Mouse (Mus musculus) cerebellum, adult 9-10 months (tissue): ENCODE data around the gene Gpr4.

Experiments
- DNase-seq: peaks from one replicate; pipeline ENCODE4 v3.0.0; 2022

The Gpr4 gene

DNA sequence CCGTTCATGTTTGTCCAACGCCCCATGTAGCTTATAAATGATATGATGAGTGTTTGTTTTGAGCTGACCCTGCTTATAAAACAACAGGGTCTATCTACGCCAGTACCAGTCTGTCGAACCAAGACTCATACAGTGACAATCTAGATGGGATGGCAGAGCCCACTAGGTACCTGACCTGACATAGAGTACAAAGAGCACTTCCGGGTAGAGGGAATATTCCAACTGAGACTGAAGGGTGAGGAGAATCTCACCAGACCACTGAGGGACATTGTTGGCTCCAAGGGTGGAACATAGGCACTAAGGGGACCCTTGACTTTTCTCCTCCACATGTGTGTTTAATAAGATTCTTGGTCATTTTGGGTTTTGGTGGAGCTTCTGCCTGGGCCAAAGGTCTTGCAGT is 17.1 kb downstream of the Gpr4 start:
- DNase-seq, result peak; percentile 57

DNA sequence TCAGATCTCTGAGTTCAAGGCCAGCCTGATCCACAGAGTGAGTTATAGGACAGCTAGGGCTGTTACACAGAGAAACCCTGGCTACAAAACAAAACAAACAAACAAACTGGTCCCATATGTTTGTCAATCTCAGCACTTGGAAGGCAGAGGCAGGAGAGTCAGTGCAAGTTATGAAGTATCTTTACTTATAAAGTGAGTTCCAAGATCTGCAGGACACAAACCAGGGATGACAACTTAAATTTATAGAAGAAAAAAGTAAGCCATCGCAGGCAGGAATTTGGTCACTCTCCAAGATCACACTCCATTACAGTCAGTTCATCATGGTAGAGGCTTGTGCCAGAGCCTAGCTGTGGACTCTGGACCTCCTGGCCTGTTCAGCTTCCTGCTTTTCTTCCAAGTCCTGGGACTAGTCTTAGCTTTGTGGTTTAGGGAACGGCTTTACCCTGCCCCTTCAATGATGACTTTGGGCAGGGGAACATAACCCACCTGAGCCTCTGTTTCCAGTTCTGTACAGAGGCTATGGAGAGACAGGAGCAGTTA is 17.8 kb downstream of the Gpr4 start:
- peak; percentile 57 for DNase-seq

DNA sequence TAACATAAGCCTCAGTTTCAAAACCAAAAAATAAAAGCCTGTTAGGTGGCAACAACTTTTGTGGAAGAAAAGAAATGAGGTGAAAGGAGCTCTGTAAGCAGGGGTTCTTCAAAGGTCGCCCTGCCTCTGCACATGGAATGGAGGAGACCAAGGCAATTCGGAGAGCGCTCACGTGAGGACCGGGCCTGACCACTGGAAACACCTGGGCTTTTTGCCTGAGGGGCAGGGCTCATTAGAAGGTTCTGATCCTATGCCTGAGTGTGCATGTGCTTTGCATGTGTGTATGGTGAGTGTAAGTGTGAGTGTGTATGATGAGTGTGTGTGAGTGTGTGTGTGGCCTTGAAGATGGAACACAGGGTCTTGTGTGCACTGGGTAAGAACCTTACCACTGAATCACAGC is 18.6 kb downstream of the Gpr4 start:
- DNase-seq, result no peak

DNA sequence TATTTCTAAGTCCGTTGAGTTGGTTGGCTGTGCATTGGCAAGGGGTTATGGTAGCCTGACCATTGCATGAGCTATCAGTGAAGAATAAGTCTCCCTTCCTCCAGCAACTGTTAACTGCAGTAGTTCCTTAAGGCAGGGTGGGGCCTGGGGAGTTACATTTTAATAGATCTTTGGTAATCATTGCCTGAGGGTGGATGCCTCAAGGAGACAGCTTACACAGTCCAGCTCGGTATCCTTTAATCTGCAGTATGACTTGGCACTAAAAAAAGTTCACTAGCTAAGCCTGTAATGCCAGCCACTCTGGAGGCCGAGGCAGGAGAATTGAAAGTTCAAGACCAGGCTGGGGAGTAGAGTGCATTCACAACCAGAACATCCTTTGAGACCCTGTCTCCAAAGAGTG is 19.5 kb downstream of the Gpr4 start:
- DNase-seq, result no peak

DNA sequence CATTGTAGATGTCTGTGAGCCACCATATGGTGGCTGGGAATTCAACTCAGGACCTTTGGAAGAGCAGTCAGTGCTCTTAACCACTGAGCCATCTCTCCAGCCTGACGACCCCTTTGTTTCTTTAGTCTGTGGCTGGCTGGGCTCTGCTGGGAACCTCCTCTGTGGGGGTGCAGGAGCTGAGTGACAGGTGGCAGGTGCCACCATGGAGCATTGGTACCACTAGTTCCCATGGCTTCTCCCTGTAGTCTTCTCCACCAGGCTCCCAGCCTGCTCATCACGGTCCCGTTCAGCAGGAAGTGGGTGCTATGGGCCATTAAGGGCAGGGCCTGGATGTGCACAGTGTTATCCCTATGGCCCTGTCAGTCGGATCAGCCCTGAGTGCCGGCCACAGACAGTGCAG is 22.3 kb downstream of the Gpr4 start:
- no peak for DNase-seq

DNA sequence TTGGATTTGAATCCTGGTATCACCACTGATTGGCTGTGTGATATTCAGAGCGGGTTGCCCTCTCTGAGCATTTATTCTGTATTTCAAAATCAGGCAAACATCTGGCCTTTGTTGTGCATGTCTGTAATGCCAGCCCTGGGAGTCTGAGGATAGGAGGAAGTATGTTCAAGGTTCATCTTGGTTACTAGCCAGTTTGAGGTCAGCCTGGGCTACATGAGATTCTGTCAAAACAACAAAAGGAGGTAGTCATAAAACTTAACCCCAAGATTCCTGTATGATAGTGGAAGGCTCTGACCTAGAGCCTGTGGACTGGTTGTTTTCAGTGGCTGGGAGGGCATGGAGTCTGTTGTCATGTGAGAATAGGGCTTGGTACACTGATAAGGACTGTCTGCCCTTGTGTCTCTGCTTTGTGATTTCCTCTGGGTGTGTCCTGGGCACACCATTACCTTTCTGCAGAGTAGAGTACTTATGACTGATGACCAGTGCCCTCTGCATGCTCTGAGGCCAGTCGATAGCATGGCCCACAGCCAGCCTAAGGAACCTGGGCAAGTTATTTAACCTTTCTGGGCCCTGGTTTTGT is 22.8 kb downstream of the Gpr4 start:
- no peak for DNase-seq

DNA sequence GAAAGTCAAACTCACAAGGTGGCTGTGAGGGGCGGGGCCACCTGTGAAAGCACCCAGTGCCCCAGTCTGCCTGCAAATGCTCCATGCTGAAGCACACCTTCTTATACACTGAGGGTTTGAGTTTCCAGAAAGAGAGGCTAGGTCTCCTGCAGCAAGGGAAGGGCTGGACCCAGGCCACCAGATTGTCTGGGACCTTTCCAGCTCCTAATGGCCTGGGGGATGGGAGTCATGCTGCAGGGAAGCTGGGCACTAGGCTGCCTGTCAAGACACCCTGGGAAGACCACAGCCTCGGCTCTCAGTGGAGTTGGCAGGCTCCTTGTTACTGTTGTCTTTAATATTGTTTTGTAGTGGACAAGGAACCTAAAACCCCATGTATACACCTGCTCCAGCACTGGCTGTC is 24.1 kb downstream of the Gpr4 start:
- DNase-seq, result no peak

DNA sequence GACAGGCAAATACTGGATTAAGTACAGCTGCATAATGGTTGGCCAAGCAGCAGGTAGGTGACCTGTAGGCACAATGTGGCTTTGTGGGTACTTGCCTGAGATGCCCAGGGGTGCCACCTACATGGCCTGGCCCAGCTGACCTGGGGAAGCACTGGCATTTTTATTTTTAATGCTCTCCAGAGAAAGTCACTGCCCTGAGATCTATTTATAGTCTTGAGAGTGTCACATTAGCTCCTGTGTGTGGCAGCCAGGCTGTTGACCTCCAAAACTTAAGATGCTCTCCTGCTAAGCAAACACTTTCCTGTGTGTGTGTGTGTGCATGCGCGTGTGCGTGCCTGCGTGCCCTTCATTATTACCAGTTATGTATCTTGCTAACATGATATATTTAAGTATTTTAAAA is 26.0 kb downstream of the Gpr4 start:
- no peak for DNase-seq

DNA sequence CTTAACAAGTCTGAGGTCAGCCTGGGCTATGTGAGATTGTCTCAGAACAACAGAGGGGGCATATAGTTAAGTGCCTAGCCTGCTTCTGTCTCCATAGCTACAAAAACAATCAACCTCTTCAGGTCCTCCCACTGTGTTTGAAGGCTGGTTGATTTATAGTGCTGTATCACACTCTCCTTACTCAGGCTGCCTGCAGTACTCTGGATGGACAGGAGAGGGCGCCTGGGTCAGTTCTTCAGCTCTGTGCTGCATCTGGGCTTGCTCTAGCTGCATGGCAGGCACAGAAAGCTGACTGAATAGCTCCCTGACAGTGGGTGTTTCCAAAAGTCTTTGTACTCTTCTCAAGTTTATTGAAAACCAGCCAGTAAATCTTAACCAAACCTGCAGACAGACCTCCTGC is 27.1 kb downstream of the Gpr4 start:
- DNase-seq, result peak; percentile 92

DNA sequence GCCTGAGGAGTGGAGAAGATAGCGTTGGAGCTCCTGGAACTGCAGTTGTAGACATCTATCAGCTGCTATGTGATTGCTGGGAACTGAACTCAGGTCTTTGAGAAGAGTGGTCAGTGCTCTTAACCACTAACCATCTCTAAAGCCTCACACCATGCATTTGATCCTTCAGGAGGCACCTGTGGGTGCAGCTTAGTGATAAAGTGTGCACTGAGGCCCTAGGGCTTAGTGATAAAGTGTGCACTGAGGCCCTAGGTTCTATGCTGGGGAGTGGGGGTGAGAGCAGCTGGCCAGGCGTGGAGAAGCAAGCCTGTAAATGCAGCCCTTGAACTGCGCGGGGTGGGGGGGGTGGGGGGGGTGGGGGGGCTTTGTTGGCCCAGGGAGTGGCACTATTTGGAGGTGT is 27.6 kb downstream of the Gpr4 start:
- DNase-seq, result no peak

DNA sequence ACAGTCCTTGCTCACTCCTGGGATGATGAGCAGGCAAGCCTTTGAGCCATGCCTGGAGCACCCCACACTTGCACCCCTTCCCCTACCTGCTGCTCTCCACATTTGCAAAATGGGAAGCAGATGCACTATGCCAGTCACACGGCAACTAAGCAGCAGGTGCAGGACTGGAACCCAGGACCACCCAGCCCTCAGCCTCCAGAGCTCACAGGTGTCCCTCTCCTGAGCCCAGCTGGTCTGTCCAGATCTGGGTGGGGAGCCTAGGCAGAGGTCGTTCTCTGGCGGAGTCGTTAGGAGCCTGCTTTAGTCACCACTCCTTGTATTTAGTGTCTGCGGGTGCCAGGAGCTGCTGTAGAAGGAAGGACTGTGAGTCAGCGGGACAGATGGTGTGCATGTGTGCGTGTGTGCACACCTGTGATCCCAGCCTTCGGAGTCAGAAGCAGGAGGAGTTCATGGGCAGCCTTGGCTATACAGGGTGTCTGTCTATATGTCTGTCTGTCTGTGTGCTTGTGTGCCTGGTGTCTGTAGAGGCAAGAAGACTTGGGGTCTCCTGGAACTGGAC is 28.6 kb downstream of the Gpr4 start:
- DNase-seq, result no peak

DNA sequence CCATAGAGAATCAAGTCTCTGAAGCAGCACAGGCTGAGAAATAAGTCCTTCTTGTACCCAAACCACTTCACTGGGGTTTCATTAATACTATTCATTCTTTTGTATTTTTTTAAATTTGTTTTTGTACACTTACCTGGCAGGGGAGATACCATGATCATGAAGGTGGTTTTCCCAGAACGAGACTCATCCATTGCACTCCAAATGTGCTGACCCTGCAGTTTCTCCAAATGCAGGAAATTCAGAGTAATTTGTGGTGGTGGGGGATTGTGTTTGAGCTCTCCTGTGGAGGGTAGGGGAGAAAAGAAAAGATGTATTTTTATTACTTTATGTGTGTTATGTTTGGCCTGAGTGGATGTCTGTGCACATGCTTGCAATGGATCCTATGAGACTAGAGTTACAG is 29.7 kb downstream of the Gpr4 start:
- no peak for DNase-seq

DNA sequence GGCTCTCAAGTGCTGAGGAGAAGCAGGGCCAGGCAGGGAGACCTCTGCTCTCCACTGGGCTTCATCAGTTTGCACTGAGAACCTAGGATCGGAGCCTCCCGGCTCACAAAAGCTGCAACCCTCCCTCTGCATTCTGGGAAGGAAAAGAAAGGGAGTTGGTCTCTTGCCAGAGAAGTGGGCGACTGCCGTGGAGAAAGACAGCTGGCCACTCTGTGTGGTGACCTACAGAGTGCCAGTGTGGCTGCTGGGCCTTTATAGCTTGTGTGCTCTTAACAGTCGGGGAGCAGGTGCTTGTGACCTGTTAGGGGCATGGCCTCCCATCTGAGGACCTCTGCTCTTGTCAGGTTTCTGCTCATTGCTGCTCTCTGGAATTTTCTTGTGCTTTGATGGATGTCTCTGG is 31.5 kb downstream of the Gpr4 start:
- DNase-seq, result no peak

DNA sequence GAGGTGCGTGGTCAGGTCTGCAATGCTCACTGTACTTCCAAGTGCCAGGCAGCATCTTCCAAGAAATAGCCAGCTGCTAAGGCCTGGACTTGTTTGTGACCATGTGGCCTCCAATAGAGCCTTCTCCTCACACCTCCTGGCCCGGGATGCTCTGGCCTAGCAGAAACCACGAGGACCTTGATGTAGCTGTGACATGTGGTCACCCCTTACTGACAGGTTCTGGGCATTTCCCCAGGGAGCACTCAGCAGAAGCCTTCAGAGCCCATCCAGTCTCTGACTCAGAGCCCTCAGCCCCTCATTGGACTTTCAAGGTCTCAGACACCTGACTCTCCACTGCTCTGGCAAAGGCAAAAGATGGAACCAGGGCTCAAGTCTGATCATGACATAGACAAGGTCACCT is 32.7 kb downstream of the Gpr4 start:
- no peak for DNase-seq

DNA sequence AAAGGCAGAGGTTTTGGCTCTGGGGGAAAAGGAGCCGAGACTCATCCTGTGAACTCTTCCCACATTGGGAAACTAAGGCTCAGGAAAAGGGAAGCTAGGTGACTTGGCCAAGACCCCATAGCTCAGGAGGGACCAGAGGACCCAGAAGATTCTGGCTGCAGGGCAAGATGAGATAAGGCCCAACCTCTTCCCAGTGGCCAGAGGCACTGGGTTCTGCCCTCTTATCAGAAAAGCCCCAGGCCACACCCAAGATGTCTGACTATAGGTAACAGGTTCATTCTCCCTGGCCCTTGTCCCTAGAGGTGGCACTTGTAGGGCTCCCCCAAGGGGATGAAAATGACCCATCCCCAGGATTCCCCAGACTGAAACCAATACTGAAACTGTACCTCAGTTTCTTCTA is 34.5 kb downstream of the Gpr4 start:
- no peak for DNase-seq

DNA sequence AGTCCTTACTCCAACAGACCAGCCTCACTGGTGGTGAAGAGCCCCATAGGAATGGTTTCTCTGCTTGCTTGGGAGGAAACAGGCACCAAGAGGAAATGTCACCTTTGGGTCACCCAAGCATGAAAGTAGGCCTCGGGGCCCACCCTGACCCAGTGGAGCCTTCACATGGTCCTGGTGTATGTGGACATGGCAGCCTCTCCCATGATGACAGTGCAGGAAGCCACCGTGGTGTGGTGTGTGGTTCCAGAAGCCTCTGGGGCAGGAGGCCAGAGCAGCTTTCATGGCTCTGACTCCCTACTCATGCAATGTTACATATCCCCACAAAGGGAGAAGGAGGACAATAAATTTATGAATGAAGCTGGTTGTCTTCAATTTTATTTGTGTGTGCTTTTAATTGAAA is 35.2 kb downstream of the Gpr4 start:
- no peak for DNase-seq

DNA sequence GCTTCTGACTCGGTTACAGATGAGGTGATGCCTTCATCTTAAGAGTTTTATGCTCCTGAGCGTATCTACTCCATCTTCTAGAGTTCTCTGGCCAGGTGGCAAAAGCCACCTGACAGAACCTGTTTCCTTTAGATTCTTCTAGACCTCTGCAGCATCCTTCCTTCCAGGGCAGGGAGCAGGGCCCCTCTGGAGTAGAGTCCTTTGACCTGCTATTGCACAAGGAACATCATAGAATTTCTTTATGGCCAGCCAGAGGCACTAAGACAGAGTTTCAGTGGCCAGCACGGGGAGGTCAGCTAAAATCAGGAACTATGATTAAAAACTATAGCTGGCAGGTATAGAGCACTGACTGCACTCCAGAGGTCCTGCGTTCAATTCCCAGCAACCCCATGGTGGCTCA is 39.7 kb downstream of the Gpr4 start:
- DNase-seq, result no peak

DNA sequence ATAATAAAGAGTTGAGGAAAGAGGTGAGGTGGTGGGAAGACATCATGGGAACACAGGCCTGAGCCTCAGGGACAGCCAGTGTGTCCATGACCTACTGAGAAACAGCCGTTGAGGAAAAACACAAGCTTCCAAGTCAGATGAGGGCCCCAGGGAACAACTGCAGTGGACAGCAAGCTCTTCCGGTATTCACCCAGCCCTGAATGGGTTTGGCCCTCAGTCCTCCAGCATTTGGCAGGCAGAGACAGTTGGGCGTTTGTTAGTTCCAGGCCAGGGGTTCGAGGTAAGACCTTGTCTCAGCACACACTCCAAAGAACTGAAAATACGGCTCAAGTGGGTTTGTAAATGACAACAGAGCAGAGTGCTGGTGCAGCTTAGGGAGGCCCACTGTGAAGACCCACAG is 41.1 kb downstream of the Gpr4 start:
- no peak for DNase-seq

DNA sequence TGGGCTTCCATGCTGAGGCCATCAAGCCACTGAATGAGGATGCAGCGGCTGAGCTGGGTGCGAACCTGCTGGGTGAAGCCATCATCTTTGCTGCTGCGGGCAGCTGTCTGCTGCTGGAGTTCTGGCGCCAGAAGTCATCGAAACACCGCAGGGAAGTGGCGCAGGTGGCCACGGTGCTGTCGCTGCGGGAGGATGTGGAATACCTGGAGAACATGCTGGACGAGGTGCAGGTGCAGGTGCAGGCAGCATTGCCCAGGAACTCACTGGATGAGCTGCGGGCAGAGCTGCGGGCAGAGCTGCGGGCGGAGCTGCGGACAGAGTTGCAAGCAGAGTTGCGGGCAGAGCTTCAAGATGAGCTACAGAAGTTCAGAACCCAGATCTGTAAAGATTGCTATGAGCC is 43.1 kb downstream of the Gpr4 start:
- no peak for DNase-seq

DNA sequence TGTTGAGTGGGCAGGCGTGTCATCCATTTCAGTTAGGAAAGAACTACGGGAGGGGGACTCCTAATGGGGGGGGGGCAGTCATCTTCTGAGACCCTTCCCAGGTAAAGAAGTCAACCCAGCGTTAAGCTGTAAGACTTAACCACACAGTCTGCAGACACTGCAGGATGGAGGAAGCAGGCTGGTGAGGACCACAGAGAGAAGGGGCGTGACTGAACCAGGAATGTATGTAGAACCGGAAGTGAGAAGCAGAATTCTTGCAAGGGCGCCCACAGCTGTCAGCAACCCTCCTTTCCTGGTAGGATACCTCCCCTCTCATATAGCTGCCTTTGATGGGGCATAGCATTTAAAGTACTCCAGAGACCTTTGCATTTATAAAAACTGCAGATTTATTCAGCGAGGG is 44.2 kb downstream of the Gpr4 start:
- DNase-seq, result no peak

DNA sequence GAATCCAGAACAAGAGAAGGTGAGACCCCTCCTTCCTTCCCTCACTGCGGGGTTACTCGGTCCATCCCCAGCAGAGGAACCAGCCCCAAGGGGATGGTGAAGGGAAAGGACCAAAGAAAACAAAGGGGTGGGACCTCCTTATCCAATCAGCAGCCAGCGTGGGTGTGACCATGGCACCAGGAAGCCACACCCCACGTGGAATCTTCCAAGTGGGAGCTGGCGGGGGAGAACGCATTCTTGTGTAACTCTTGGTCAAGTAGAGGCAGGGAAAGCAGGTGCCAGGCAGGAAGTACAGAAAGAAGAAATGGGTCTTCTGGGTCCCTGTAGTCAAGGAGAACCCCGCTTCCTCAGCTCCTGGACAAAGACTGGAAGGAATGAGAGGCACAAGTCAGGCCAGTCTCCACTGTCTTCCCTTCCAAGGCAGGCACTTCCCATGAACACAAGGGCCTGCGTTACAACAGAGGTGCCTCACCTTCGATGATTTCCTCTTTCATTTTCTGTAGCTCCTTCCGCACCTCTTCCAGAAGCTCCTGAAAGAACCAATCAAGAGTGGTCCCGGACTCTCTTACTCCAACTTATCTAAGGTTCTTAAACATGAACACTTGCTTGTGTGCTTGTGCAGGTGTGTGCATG is 45.2 kb downstream of the Gpr4 start:
- DNase-seq, result no peak

DNA sequence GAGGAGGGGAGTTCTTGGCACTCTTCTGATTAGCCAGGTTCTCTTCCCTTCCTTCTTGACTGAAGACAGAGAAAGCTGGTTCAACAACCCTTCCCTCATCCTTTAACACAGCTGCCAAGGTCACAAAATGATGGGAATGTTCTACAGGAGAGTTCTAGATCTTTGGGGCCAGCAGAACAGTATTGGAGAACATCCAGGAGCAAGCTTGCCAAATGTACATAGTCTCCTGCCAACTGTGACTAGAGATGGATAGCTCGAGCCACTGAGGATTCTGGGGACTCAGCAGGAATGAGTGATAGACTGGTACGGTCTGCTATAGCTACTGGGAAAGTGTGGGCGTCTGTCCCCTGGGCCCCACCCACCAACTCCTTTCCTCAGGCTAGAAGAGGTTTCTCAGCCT is 46.0 kb downstream of the Gpr4 start:
- DNase-seq, result no peak

DNA sequence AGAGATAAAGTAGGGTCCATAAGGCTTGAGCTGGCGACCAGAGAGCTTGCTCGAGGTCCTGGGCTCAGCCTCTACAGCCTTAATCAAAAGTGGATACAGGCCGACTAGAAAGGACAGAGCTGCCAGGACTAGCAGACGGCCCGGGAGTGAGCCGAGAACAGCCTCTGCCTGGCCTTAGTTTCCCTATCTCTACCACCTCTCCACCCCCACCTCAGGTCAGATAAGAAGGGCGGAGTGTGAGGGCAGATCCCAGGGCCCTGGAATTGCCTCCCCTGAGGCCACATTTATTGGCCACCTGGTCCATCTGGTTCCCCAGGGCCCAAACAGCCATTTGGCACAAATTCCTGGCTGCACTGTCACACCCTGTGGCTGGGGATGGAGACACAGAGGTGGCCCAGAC is 52.8 kb downstream of the Gpr4 start:
- DNase-seq, result no peak

DNA sequence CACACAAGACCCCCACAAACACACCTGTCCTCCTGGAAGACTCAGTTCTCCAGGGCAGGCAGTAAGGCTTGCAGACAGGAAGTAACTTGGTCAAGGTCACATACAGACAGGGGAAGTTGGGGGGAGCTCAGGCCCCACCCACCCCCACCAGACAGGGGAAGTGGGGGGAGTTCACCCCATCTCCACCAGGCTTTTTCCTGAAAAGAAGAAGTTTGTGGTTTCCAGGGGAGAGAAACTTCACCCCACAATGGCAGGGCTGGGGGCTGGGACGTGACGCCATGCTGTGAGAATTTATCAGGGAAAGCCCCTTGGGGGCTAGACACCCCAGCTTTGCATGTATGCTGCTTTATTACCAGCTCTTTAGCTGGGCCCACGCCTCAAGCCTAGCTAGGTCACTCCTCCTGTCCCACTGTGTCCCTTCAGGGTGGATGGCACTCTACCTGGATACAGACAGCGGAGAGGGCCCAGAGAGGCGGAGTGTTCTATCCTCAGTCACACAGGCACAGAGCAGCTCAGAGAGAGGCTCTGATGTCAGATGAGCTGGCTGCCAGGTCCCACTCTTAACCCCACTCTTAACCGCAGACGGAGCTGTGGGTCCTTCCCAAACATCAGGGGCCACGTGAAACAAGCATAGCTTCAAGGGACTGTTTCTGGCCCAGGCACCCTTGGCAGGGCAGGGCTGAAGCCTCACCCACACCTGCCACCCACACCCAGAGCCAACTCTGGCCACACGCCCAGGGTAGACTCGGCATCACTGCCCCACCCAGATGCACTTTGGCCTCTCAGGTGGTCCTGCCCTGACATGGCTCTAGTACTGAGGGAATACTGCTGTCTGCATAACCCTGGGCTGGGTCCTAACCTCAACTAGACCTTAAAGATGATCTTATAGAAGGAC is 53.8 kb downstream of the Gpr4 start:
- DNase-seq, result no peak
